Mouse (Mus musculus): Measurements from ENCODE around the gene Adcy1. TPM values are rescaled to one million over a fixed set of nuclear protein-coding genes. Genes with fewer than 3 reads are reported as not detected.
A peak's percentile ranks its signal among the peaks of the same experiment; 100 is the strongest.

Adcy1 gene
- polyA plus RNA-seq, 1 experiment from 2014 or later = 1.1 TPM

DNA sequence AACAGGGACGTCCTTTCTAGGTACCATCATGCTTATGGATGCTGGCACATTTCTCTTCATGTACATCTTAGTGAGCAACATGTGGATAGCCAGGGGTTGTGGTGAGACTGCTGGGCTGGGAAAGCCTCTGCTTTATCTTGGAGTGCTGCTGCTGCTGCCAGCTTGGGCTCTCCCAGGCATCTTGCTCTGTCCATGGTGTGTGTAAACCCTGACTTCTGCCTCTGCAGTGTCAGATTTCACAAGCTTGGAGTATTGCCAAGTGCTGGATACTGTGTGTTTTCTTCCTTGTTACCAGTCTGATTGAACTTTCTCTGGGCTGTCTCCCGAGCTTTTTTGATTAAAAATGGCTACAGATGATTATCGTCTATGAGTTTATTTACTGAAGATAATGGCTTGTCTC lies 79.4 kb downstream of the Adcy1 start:
- Histone ChIP-seq H3K27ac (no peak overlapping the region), H3K9ac (no peak overlapping the region), H3K27me3 (no peaks in the 10 kb centered on the region), H3K36me3 (no peaks in the 10 kb centered on the region), H3K4me3 (no peak overlapping the region), H3K9me3 (no peaks in the 10 kb centered on the region), H3K4me1 (peaks cover 14% of the 10 kb centered on the region), H3K4me2 (replicated peaks) (no peak overlapping the region)
- WGBS = 29% methylated on average over 3 of the region's 3 CpGs
- 0 out of 2 replicates have a peak, but pooled peaks have one; percentile 62 for ATAC-seq (ENCODE audit: low FRiP score, low read depth)

DNA sequence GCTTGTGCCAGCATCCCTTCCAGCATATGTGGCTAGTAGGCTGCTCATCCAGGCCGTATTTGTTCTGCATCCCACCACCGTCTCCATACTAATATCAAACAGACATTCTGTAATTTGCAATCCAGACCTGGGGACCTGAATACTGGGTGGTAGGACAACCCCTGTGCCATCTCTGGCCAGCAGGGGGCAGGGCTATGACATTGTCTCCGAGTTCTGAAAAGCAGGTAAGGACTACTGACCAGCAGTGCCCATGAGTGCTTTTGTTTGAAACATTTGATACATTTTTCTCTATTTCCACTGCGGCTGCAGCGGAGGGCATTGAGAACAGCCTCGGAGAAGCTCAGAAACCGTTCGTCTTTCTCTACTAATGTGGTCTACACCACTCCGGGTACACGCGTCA lies 81.1 kb downstream of the Adcy1 start:
- no peak for ATAC-seq (ENCODE audit: low FRiP score, low read depth)
- Histone ChIP-seq H3K27ac (no peak overlapping the region), H3K4me1 (peaks cover 15% of the 10 kb centered on the region), H3K36me3 (no peaks in the 10 kb centered on the region), H3K4me3 (no peak overlapping the region), H3K4me2 (replicated peaks) (no peak overlapping the region), H3K9ac (no peak overlapping the region), H3K9me3 (no peaks in the 10 kb centered on the region), H3K27me3 (no peaks in the 10 kb centered on the region)
- WGBS = 84% methylated on average over 11 of the region's 11 CpGs

DNA sequence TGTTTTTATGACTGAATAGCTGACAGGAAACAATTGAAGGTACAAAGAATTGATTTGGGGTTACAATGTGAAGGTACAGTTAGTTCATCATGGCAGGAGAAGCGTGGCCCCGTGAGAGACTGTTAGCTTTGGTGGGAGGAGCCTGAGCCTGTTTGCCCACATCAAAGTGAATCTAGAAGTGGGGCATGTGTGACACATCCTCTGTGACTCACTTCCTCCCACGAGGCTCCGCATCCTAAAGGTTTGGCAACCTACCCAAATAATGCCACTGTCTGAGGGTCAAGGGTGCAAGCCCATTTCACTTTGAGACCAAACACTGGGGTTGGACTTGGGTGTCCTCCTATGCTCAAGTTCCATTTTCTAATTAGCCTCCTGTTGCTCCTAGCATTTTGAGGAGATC lies 81.9 kb downstream of the Adcy1 start:
- Histone ChIP-seq H3K9ac (no peak overlapping the region), H3K36me3 (no peaks in the 10 kb centered on the region), H3K4me2 (replicated peaks) (no peak overlapping the region), H3K27ac (no peak overlapping the region), H3K4me1 (peaks cover 21% of the 10 kb centered on the region), H3K27me3 (no peaks in the 10 kb centered on the region), H3K9me3 (no peaks in the 10 kb centered on the region), H3K4me3 (no peak overlapping the region)
- no peak for ATAC-seq (ENCODE audit: low FRiP score, low read depth)
- 61% methylated on average over 4 of the region's 4 CpGs for WGBS

DNA sequence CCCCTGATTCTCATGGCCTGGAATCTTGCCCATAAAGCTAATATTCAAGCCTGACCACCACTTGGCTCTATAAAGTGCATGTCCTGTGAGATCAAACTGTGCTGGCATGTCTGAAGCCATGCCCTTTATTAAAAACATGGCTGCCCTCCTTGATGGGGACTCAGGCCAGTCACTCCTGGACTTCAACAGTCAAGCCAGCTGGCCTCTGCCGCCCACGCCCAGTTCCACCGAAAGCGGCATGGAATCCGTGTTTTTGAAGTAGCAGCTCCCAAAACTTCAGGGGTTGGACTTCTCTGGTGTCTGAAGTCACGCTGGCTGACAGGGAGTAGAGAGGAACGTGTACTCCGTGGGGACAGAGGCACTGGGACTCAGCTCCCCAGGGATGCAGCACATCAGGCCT lies 84.2 kb downstream of the Adcy1 start:
- no peak overlapping the region for H3K4me3 ChIP-seq
- H3K9me3 ChIP-seq = no peaks in the 10 kb centered on the region
- no peaks in the 10 kb centered on the region for H3K27me3 ChIP-seq
- H3K9ac ChIP-seq = no peak overlapping the region
- no peak overlapping the region for H3K27ac ChIP-seq
- 85% methylated on average over 8 of the region's 8 CpGs for WGBS
- no peak for ATAC-seq (ENCODE audit: low FRiP score, low read depth)
- no peaks in the 10 kb centered on the region for H3K36me3 ChIP-seq
- peaks cover 11% of the 10 kb centered on the region for H3K4me1 ChIP-seq
- H3K4me2 ChIP-seq (replicated peaks) = no peak overlapping the region

DNA sequence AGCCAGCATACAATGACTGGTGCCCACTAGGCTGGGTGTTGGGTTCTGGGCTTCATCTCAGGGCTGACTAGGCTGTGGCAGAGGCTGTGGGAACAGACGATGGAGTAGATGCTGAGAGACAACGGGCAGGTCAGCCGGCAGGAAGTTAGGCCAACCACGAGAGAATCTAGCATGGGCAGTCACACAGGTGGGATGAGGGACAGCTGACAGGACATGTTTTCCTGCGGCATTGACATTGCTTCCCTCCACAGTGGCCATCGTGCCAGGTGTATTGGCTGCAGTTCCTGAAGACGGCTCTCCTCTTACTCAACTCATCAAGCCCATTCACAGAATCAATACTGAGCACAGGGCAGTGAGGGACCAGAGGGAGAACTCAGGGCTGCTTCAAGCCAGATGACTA lies 84.7 kb downstream of the Adcy1 start:
- Histone ChIP-seq H3K4me1 (0 out of 2 replicates have a peak, but pooled peaks cover 7% of the 10 kb centered on the region), H3K4me2 (replicated peaks) (no peak overlapping the region)
- 89% methylated on average over 7 of the region's 7 CpGs for WGBS

DNA sequence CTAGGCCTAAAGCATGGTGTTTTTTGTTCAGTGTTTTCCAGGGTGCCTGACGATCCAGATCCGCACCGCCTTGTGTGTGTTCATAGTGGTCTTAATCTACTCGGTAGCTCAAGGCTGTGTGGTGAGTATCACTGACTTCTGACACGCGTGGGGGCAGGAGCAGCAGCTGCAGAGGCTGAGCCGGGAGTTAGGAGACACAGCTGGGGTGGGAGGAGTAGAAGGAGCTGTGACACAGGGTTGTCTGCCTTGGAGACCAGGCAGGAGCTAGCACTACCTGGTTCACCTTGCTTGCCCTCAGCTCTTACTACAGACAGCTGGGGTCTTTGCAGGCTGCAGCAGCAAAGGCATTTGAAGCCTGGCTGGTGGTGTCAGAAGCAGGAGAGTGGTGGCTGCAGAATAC lies 86.2 kb downstream of the Adcy1 start:
- Histone ChIP-seq H3K27ac (no peak overlapping the region), H3K4me3 (no peak overlapping the region), H3K4me2 (replicated peaks) (no peak overlapping the region), H3K9me3 (no peaks in the 10 kb centered on the region), H3K4me1 (0 out of 2 replicates have a peak, but pooled peaks cover 7% of the 10 kb centered on the region), H3K9ac (no peak overlapping the region), H3K36me3 (no peaks in the 10 kb centered on the region), H3K27me3 (no peaks in the 10 kb centered on the region)
- 65% methylated on average over 7 of the region's 7 CpGs for WGBS
- ATAC-seq (ENCODE audit: low FRiP score, low read depth) = no peak

More for the DNA sequence above, 84.7 kb downstream of the Adcy1 start:
- H3K9ac ChIP-seq = no peak overlapping the region
- H3K36me3 ChIP-seq = no peaks in the 10 kb centered on the region
- no peaks in the 10 kb centered on the region for H3K27me3 ChIP-seq
- ATAC-seq (ENCODE audit: low FRiP score, low read depth) = no peak
- no peak overlapping the region for H3K27ac ChIP-seq
- H3K9me3 ChIP-seq = no peaks in the 10 kb centered on the region
- no peak overlapping the region for H3K4me3 ChIP-seq

DNA sequence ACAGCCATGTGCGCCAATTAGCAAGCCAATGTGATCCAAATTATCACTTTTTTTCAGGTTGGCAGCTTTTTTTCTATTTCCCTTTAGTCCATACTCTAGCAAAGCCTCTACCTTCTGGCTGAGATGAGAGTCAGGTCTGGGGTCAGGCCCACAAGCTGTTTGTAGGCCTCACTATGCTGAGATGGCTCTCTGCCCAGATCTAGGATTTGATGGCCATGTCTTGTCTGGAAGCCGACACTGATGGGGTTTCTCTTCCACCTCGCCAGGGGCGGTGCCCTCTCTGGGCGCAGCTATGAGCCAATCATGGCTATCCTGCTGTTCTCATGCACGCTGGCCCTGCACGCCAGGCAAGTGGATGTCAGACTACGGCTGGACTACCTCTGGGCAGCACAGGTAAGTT lies 87.2 kb downstream of the Adcy1 start:
- H3K9ac ChIP-seq = no peak overlapping the region
- WGBS = 97% methylated on average over 8 of the region's 8 CpGs
- H3K36me3 ChIP-seq = no peaks in the 10 kb centered on the region
- no peak overlapping the region for H3K27ac ChIP-seq
- H3K9me3 ChIP-seq = no peaks in the 10 kb centered on the region
- H3K27me3 ChIP-seq = no peaks in the 10 kb centered on the region
- H3K4me2 ChIP-seq (replicated peaks) = no peak overlapping the region
- no peak for ATAC-seq (ENCODE audit: low FRiP score, low read depth)
- H3K4me3 ChIP-seq = no peak overlapping the region
- 0 out of 2 replicates have a peak, but pooled peaks cover 7% of the 10 kb centered on the region for H3K4me1 ChIP-seq

DNA sequence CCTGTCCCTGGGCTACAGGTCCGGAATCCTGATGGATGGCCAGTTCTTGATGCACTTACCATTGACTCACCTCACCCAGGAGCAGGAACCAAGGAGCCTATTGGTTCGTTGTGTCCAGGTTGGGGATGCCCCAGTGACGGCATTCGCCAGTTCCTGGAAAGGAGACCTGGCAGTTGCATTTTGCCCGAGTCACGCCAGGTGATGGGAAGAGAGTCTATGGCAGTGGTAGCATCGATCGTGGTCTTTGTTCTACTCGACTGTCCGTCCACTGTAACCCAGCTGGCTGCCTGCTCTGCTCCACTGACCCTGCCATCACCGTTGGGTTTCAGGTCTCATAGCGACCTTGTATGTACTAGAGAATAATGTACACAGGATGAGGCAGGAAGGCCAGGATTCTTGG lies 89.1 kb downstream of the Adcy1 start:
- Histone ChIP-seq H3K9me3 (no peaks in the 10 kb centered on the region), H3K27me3 (no peaks in the 10 kb centered on the region), H3K9ac (no peak overlapping the region), H3K4me3 (no peak overlapping the region), H3K4me1 (0 out of 2 replicates have a peak, but pooled peaks cover 7% of the 10 kb centered on the region), H3K36me3 (no peaks in the 10 kb centered on the region), H3K27ac (no peak overlapping the region), H3K4me2 (replicated peaks) (no peak overlapping the region)
- WGBS = 94% methylated on average over 12 of the region's 12 CpGs
- no peak for ATAC-seq (ENCODE audit: low FRiP score, low read depth)

DNA sequence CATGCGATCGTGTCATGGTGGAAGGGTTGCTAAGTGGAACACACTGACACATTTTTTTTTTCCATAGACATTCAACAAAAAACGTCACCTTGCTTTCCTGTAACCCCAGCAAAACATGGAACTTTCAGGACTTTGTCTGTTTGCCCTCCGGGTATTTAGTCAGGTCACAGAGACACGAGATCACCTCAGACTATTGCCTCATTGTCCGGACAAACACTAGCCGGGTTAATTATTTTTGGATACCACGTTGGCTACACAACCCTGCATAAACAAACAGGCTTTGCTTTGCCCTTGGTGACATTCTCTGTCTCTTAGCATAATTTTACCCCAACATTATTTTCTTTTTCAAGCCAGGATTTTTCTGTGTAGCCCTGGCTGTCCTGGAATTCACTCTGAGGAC lies 89.8 kb downstream of the Adcy1 start:
- no peak for ATAC-seq (ENCODE audit: low FRiP score, low read depth)
- H3K27ac ChIP-seq = no peak overlapping the region
- no peak overlapping the region for H3K4me2 ChIP-seq (replicated peaks)
- H3K27me3 ChIP-seq = no peaks in the 10 kb centered on the region
- no peak overlapping the region for H3K9ac ChIP-seq
- no peaks in the 10 kb centered on the region for H3K36me3 ChIP-seq
- H3K9me3 ChIP-seq = no peaks in the 10 kb centered on the region
- 0 out of 2 replicates have a peak, but pooled peaks cover 7% of the 10 kb centered on the region for H3K4me1 ChIP-seq
- WGBS = 87% methylated on average over 8 of the region's 8 CpGs
- H3K4me3 ChIP-seq = no peak overlapping the region

DNA sequence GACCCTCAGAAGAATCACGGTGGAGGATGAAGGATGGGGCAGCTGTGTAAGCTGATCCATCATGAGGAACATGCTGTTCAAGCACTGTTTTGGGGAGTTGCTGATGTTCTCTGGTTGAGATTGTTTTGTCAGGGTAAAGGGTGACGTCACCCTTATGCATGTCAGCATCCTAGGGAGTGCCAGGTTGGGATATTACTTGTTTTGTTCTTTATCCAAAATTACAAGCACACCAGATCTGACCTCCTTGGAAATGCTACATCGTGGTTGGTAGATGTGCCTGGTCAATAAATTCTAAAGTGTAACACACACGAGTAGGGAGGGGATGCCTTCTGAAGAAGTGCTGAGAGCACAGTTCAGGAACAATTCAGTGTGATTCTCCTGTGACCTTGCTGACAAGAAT lies 93.1 kb downstream of the Adcy1 start:
- 68% methylated on average over 4 of the region's 4 CpGs for WGBS
- Histone ChIP-seq H3K9ac (no peak overlapping the region), H3K27me3 (no peaks in the 10 kb centered on the region), H3K36me3 (no peaks in the 10 kb centered on the region), H3K4me3 (no peak overlapping the region), H3K9me3 (no peaks in the 10 kb centered on the region), H3K4me1 (peaks cover 24% of the 10 kb centered on the region), H3K4me2 (replicated peaks) (no peak overlapping the region), H3K27ac (no peak overlapping the region)
- ATAC-seq (ENCODE audit: low FRiP score, low read depth) = no peak

DNA sequence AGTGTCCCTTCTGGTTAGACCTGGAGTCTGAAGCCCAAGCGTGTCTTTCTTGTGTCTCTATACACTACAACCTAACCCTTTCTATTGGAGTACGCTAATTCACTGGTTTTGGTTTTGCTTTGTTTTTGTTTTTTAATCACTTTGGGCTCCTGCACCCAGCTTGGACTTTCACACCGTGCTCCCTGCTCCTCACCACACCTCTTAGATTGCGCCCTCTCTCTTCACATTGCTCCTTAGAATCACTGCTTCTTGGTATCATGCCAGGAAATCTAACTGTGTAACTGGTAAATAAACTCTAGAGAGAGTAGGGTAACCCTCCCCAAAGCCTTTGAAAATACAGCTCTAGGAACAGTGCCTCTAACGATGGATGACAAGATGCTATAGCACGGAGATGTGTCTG lies 94.9 kb downstream of the Adcy1 start:
- no peak overlapping the region for H3K4me2 ChIP-seq (replicated peaks)
- H3K27ac ChIP-seq = no peak overlapping the region
- no peak for ATAC-seq (ENCODE audit: low FRiP score, low read depth)
- peaks cover 24% of the 10 kb centered on the region for H3K4me1 ChIP-seq
- H3K4me3 ChIP-seq = no peak overlapping the region
- no peaks in the 10 kb centered on the region for H3K36me3 ChIP-seq
- 87% methylated on average over 6 of the region's 6 CpGs for WGBS
- no peak overlapping the region for H3K9ac ChIP-seq
- no peaks in the 10 kb centered on the region for H3K9me3 ChIP-seq
- H3K27me3 ChIP-seq = no peaks in the 10 kb centered on the region

DNA sequence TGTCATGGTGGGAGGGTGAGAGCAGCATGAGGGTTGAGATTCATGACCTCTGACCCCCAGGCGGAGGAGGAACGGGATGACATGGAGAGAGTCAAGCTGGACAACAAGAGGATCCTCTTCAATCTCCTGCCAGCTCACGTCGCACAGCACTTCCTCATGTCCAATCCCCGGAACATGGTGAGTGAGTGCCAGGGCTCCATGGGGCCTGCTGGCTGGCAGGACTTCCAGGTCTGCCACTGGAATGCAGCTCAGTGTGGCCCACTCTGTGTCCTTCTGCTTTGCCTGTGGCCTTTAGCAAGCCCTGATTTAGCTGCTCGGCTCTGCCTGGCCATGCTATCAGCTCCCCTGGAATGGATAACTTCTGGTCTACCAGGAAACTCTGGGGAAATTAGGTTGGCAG lies 96.9 kb downstream of the Adcy1 start:
- ATAC-seq (ENCODE audit: low FRiP score, low read depth) = no peak
- no peaks in the 10 kb centered on the region for H3K36me3 ChIP-seq
- H3K27me3 ChIP-seq = no peaks in the 10 kb centered on the region
- H3K27ac ChIP-seq = peak overlapping the region; percentile 44; the same call in 1 of the 2 replicates
- peaks cover 24% of the 10 kb centered on the region for H3K4me1 ChIP-seq
- H3K4me2 ChIP-seq (replicated peaks) = no peak overlapping the region
- H3K9me3 ChIP-seq = no peaks in the 10 kb centered on the region
- 83% methylated on average over 6 of the region's 6 CpGs for WGBS
- no peak overlapping the region for H3K9ac ChIP-seq
- no peak overlapping the region for H3K4me3 ChIP-seq

DNA sequence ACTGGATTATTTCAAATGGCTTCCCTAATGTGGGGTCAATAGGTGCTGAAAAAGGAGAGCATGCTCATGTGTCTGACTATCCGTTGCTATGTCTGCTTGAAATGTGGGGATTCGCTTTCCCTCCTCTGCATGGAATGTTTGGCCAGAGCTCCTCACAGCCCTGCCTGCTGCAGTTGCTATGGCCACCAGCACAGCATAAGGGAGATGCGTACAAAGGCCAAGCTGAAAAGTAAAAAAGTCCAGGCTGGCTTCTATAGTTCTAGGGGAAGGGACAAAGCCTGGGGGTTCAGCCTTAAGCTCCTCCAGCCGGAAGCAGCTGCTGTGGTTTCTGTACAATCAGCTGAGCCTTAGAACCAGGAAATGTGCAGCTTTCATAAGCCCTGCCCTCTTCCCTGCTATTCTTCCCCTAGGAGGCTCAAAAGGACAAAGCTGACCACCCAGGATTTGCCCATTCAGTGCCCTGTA lies 97.4 kb downstream of the Adcy1 start:
- Histone ChIP-seq H3K27ac (peak overlapping the region; percentile 52), H3K4me2 (replicated peaks) (no peak overlapping the region), H3K4me1 (peaks cover 24% of the 10 kb centered on the region), H3K4me3 (no peak overlapping the region), H3K36me3 (no peaks in the 10 kb centered on the region), H3K9ac (no peak overlapping the region), H3K9me3 (no peaks in the 10 kb centered on the region), H3K27me3 (no peaks in the 10 kb centered on the region)
- 69% methylated on average over 4 of the region's 4 CpGs for WGBS
- ATAC-seq (ENCODE audit: low FRiP score, low read depth) = peak; percentile 68

All from limb, embryonic 13.5 days (tissue).